Mouse (Mus musculus): Measurements from ENCODE around the gene Pcdh19.

- TF ChIP-seq CTCF (IDR thresholded peaks at IDR 0.05; ENCODE audit: insufficient read depth, low read length) = no peak
- no peak for TF ChIP-seq POLR2A (IDR thresholded peaks at IDR 0.05; ENCODE audit: borderline replicate concordance, extremely low read depth, low read depth, low read length)
Measured at GRCm38 (mm10) chrX:133602068-133602467, 86.7 kb downstream of the Pcdh19 start.

All from lung, adult 2 months (tissue).